Mouse (Mus musculus) left cerebral cortex, postnatal 14 days (tissue): ENCODE results near the gene Osm. TPM values are rescaled to one million over a fixed set of nuclear protein-coding genes. Genes with fewer than 3 reads are reported as not detected.

ENCODE experiments used
- DNase-seq, 2 experiments: peaks; one replicate each; pipeline ENCODE4 v3.0.0; 2021 to 2022; ENCODE audit warnings: low spot score in 2 of 2, mixed read lengths in 1 of 2
- intact Hi-C: fragments of 180-260 bp; cut with DNase I; formaldehyde crosslinking; loops from one replicate; pipeline ENCODE4 v1.15.1; 2025
- total RNA-seq, 2 experiments: library from RNA; stranded (reverse); gene quantifications; 2 replicates each; pipeline ENCODE4 v1.2.3; 2021

Gene Osm
- total RNA-seq, 2 experiments from 2014 or later, result not detected

DNA sequence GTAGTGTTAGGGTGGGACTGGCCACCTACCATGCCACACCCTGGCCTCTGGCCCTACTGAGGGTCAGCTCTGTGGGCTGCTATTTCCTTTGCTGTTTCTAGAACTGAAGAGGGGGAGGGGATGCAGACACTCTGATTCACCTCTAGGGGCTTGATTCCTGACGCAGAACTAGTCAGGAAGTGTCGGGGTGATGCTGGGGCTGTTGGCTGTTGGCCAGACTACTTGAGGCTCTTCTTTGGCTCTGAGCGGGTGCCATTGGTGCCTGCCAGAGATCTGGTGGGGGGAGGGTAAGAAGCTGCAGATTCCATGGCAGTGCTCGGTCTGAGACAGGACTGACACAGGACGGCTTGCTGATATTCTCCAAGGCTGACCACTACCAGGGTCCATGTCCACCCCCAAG is 25.7 kb downstream of the Osm start:
- DNase-seq, result peak in 1 of 2 experiments; percentile 67
- intact Hi-C loops, result no loop called here

DNA sequence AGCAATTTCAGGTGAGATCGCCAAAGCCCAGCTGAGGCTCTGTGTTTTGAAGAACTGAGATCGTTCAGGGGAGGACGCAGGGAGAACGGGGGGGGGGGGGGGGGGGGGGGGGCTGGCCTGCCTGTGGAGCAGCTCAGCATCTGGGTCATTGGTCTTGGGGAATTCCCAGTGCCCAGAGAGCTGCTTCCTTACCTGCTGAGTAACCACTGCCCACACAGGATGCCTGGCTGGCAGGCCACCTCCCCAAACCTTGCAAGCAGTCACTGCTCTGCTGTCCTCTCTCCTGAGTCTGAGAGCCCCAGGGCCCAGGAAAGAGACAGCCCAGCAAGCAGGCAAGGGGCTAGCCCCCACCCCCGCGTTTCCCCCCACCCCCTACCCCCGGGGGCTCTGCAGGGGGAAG is 26.6 kb downstream of the Osm start:
- no peak for DNase-seq
- intact Hi-C loops, result no loop called here

DNA sequence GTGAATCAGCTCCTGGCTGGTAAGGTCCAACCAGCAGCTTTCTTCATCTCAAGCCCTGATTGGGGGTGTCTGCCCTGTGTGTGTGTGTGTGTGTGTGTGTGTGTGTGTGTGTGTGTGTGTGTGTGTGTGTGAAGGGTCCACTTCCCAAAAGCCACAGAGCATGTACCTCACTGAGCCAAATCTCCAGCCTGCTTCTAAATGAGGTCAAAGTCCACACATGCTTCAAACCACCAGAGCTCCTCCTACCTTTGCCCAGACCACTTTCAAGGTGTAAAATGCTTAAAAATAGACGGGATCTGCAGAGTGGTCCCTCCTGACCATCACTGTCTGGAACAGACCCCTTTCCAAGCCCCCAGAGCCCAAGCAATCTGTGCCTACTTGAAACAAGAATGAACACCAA is 27.1 kb downstream of the Osm start:
- no peak for DNase-seq
- intact Hi-C loops, result no loop called here

DNA sequence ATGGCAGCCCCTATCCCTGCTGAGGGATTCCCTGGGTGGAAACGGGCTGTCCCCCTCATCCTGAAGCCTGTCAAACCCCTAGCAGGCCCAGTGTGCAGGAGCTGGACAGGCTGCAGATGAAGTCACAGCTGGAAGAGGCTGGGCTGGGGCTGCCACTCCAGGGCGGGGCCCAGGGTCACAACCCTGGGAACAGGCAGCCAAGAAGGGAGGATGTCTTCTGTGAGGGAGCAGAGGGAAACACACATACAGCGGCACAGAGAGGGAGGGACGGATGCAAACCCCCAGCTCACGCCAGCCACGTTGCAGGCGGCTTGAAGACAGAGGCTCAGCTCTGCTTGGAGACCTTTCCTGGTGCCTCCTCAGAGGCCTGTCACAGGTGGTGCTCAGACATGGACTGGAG is 27.8 kb downstream of the Osm start:
- intact Hi-C loops, result no loop called here
- DNase-seq, result no peak

DNA sequence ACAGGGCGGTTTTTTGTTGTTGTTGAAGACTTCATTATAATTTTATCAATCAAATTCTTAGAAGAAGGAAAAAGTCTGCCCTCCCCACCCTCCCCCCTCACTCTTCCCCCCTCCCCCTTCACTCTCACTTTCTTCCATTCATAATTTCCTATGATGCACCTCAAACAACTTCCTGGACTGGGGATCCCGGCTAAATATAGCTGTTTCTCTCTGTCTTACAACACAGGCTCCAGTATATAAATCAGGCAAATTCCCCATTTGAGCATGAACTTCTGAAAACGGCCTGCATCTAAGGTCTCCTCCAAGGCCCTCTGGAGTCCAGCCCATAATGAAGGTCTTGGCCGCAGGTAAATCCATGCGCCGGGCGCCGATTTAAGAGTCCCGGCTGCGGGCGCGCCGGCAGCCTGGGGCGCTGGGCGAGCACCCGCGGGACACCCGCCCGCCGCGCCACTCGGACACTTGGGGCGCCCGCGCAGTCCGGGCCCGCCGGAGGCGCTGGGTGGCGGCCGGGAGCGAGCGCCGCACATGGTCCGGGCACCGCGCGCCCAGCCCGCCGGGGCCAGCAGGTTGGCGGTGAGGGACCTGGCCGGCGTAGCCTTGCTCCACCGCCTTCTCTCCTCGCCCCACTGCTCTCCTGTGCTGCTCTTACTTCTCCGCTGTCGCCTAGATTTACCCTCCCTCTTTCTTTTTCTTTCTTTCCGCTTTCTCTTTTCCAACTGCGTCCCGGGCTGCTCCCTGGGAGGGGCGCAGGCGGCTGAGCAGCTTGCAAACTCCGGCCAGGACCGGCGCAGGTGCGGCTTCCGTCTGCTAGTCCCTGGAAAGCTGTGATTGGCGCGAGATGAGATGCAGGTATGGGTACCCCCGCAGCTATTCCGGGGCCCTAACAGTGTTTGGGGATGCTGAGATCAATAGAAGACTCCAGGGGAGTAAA is 30.3 kb downstream of the Osm start:
- DNase-seq, result no peak
- intact Hi-C loops, result no loop called here

DNA sequence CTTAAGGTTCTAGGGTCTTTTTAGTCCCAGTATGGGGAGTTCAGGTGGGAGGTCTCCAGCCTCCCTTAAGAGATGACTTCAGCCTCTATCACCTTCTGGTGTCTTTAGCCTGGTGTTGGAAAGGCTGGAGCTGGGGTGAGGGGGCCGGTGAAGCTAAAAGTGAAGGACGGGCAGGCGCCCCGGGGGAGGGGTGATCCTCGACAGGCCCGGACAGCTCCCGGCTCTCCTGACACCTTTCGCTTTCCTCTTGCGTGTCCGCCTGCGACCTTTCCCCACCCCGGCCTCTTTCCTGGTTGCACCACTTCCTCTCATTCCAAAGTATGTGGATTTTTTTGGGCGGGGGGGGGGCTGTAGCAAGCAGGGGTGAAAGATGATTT is 31.0 kb downstream of the Osm start:
- intact Hi-C loops, result no loop called here
- DNase-seq, result no peak

DNA sequence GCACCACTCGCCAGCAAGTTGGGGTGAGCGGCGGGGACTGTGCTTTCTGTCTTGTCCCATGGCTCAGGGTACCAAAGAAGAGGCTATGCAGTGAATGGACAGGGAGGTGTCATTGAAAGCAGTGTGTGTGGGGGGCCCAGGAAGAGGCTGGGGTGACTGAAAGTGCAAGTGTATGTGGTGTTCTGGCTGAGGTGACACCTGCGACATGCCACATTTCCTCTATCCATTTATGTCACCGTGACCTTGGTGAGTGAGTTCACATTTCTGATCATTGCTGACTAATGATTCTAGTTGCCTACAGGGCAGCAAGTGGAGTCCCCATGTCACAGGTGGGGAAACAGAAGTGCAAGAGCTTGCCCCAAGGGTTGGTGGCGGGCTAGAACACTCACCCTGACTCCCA is 32.3 kb downstream of the Osm start:
- no peak for DNase-seq
- intact Hi-C loops, result no loop called here

DNA sequence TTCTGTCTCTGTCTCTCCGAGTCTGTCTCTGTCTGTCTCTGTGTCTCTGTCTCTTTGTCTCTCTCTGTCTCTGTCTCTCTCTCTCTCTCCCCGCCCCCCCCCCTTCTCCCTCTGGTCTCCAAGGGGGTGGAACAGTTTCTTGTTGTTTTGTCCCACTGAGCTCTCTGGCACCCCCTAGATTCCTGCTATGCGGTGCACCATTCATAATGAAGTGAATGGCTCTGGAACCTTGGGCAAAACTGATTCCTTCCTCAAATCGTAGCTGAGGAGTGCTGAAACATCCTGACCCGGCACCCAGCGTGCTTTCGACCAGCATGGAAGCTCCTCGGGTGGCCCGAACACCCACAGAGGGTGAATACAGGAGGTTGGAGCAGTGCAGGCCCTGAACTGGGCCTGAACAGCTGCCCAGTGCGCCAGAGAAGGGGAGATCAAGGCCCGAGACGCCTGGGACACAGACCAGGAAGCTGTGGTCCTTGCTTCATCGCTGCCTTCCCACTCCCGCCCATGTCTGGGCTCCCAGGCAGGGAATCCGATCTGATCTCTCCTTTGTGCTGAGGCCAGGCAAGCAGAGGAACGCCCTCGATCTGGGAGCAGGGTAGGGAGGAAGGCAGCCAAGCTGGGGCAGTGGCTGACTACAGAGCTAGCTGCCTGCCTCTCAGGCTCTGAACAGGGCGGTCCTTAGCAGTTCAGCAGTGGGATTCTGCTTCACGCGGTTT is 34.7 kb downstream of the Osm start:
- DNase-seq, result no peak
- intact Hi-C loops, result no loop called here

DNA sequence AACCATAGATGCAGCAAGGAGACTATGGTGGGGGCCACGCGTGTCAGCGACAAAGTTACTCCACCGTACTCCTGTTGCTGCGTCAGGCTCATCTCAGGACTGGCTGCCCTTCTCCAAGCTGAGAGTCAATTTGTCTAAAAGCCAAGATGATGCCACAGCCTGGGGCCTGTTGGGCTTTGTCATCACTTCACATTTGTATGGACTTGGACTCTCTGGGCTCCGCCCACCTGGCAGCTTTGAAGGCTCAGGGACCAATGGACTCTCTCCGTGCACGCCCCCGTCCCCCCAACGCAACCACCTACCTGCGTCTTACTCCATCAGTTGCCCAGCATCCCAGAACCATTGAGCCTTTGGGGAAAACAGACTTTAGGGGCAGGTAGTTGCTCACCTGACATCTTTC is 35.3 kb downstream of the Osm start:
- DNase-seq, result no peak
- intact Hi-C loops, result no loop called here

DNA sequence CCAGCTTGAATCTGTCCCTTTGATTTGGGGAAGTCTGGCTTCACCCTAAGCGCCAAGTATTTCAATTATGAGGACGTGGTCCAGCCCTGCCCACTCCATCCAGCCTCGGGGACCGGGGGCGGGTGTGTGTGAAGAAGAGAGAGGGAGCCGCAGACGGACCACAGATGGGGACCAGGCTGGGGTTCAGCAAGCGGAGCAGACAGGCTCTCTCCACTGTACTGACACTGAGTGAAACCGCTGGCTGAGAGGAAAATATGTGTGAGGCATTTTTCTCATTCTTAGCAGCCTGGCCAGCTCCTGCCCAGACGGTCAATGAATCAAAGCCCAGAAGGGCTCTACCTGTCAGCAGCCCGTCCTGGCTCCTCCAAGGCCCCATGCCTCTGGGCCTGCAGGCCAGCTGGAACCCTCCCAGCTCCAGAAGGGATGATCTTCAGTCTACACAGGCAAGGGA is 40.2 kb downstream of the Osm start:
- intact Hi-C loops, result no loop called here
- no peak for DNase-seq

DNA sequence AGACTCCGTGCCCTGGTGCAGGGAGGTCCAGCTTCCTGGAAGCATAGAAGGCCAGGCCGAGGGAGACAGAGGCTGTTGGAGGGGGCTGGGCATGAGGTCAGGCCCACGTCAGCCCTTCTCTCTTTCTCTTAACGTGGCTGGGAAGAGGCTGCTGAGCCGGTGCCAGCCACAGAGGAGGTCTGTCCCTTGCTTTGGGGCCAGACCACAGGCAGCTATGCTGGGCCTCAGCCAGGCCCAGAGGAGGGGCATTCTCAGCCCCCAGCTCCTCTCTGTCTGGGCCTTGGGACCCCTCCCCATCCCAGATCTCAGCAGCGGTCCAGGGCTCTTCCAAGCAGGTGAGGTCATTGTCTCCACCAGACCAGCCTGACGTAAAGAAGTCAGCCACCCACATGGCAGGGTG is 43.7 kb downstream of the Osm start:
- DNase-seq, result no peak
- intact Hi-C loops, result no loop called here

DNA sequence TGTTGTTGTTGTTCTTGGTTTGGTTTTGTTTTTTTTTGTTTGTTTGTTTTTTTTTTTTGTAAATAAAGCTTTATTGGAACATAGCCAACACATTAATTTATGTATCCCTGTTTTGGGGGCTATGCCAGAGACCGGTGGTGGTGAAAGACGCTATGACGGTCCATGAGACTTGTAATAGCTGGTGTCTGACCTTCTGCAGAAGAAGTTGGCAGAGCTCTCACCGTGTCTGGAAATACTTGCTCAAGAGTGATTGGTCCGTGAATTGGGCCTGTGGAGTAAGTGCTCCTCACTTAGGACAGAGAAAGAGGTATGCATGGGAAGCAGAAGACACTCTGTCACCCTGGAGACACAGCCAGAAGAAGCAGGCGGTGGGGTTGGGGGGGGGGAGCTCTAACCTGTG is 45.6 kb downstream of the Osm start:
- no peak for DNase-seq
- intact Hi-C loops, result no loop called here

DNA sequence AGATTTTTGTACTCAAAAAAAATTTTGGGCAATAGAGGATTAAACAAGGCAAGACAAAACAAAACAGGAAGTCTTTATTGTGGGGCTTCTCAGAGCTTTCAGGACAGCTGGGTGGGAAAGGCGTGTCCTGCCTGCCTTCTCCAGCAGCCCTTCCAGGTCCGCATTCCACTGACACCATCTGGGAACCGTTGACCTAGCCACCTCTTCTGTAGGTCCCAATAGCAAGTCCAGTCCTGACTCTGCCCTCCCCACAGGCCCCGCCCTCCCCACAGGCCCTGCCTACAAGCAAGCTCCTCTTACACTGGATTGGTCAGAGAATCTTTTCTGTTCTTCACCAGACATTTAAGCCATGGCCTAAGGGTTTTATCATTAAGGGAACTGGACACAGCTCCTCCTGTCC is 47.4 kb downstream of the Osm start:
- DNase-seq, result no peak
- intact Hi-C loops, result no loop called here

DNA sequence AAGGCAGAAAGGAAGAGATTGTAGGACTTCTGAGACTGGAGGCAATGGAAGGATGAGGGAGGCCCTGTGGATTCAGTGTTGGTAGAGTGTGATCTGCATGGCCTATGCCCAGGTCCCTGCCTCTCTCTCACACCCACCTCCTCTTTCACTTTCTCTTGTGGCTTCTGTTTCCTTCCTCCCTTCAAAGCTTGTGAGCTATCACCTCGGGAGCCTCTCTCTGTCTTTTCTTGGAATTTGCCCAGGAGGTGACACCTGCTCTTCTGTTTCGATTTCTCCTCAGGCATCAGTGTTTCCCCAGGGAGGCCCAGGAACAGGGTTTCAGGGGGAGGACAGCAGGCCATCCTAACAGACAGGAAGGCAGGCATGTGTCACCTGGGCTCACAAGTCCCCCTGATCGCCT is 53.1 kb downstream of the Osm start:
- DNase-seq, result no peak
- intact Hi-C loops, result no loop called here

Other genes with a start within 250 kb of the Osm start
- under 1 TPM; 0.22 to 0.40 TPM for gene Sec14l4, start 205.0 kb upstream of the Osm start, total RNA-seq
- 1 to 10 TPM; 2.0 to 2.1 TPM for gene Sec14l3, start 171.6 kb upstream of the Osm start, total RNA-seq
- 100 to 1,000 TPM; 103 to 106 TPM for gene Mtfp1, start 141.0 kb upstream of the Osm start, total RNA-seq
- gene Sec14l2, start 113.0 kb upstream of the Osm start, total RNA-seq, result 10 to 100 TPM; 24.5 to 25.9 TPM
- gene Rnf215, start 101.2 kb upstream of the Osm start, total RNA-seq, result 10 to 100 TPM; 35.2 to 38.0 TPM
- gene Ccdc157, start 76.1 kb upstream of the Osm start, total RNA-seq, result 10 to 100 TPM; 14.0 to 16.5 TPM
- gene Sf3a1, start 76.1 kb upstream of the Osm start, total RNA-seq, result 10 to 100 TPM; 68.8 to 78.6 TPM
- 10 to 100 TPM; 32.9 to 33.2 TPM for gene Tbc1d10a, start 49.6 kb upstream of the Osm start, total RNA-seq
- gene Castor1, start 18.2 kb upstream of the Osm start, total RNA-seq, result 1 to 10 TPM; 4.3 to 4.9 TPM
- under 1 TPM; 0.15 to 0.59 TPM for gene Lif, start 21.1 kb downstream of the Osm start, total RNA-seq
- gene Hormad2, start 204.7 kb downstream of the Osm start, total RNA-seq, result not detected